Mouse (Mus musculus) heart, postnatal 0 days (tissue): Measurements from ENCODE around the gene Pla2g2f. TPM values are rescaled to one million over a fixed set of nuclear protein-coding genes. Genes with fewer than 3 reads are reported as not detected.

Experiments
- ATAC-seq: fragments of 200-750 bp; cut with Nextera tagmentation; 2 replicates; pipeline ENCODE4 v1.8.0; 2017; ENCODE audit warnings: low read depth, moderate number of reproducible peaks, moderate library complexity; ENCODE audit not compliant: insufficient read depth
- DNase-seq: peaks from one replicate; pipeline ENCODE4 v3.0.0-alpha.2; 2016; ENCODE audit warnings: low spot score
- H3K27ac ChIP-seq: fragments of 300-500 bp; sonication (generic); 2 replicates; pipeline ENCODE4 v1.5.1; 2014; ENCODE audit warnings: low read depth, mild to moderate bottlenecking
- H3K27me3 ChIP-seq: fragments of 300-500 bp; sonication (generic); 2 replicates; pipeline ENCODE4 v1.6.1; 2014; ENCODE audit warnings: low read length, mixed read lengths; ENCODE audit not compliant: control insufficient read depth, insufficient read depth
- H3K36me3 ChIP-seq: fragments of 300-500 bp; sonication (generic); replicated peaks from 2 replicates; pipeline ENCODE4 v1.6.1; 2014; ENCODE audit warnings: low read length, mixed read lengths; ENCODE audit not compliant: control insufficient read depth, insufficient read depth
- H3K4me1 ChIP-seq: fragments of 300-500 bp; sonication (generic); 2 replicates; pipeline ENCODE4 v1.6.1; 2014; ENCODE audit warnings: antibody characterized with exemption; ENCODE audit not compliant: control insufficient read depth, insufficient read depth
- H3K4me2 ChIP-seq: fragments of 300-500 bp; sonication (generic); 2 replicates; pipeline ENCODE4 v1.6.1; 2014; ENCODE audit warnings: low read depth, mild to moderate bottlenecking, low read length, moderate library complexity
- H3K4me3 ChIP-seq: fragments of 300-500 bp; sonication (generic); 2 replicates; pipeline ENCODE4 v1.5.1; 2014; ENCODE audit warnings: low read depth, low read length
- H3K9ac ChIP-seq: fragments of 300-500 bp; sonication (generic); replicated peaks from 2 replicates; pipeline ENCODE4 v1.6.1; 2014; ENCODE audit warnings: low read depth, low read length, mixed read lengths
- H3K9me3 ChIP-seq: fragments of 300-500 bp; sonication (generic); replicated peaks from 2 replicates; pipeline ENCODE4 v1.6.1; 2016; ENCODE audit warnings: low read length; ENCODE audit not compliant: control insufficient read depth
- CTCF ChIP-seq: IDR thresholded peaks from 2 replicates; pipeline ENCODE4 v1.5.1; 2016; ENCODE audit warnings: antibody characterized with exemption, control low read depth, low read depth
- EP300 ChIP-seq: IDR thresholded peaks from 2 replicates; pipeline ENCODE4 v1.6.1; 2016; ENCODE audit warnings: antibody characterized with exemption, low read depth
- WGBS: fragments of 180-500 bp; shearing (Covaris S2); extraction: QIAGEN DNeasy Blood & Tissue Kit; methylation state at CpG from one replicate; pipeline ENCODE4 v1.1.7; 2014; 5-methylcytosine and 5-hydroxymethylcytosine counted together
- polyA plus RNA-seq: library from polyadenylated mRNA; unstranded; fragments of >200 nt; fragmentation: Nextera tagmentation; extraction: Ambion mirVana; gene quantifications from 2 replicates; pipeline ENCODE4 v1.2.1, GENCODE M21; 2015
- total RNA-seq: library from RNA; depleted of rRNA; stranded (reverse); fragments of >200 nt; gene quantifications from 2 replicates; pipeline ENCODE4 v1.2.3, GENCODE M21; 2014; ENCODE audit warnings: low replicate concordance

The Pla2g2f gene
- total and polyA plus RNA-seq, 2 experiments from 2014 or later = not detected

- peaks cover 11% of the 10 kb centered on the region; the same call in 1 of the 2 replicates for H3K27me3 ChIP-seq
- ATAC-seq (no peak), DNase-seq (no peak)
These were observed 18.1 kb downstream of the Pla2g2f start for GRCm38 (mm10) chr4:138739136-138739851.

DNA sequence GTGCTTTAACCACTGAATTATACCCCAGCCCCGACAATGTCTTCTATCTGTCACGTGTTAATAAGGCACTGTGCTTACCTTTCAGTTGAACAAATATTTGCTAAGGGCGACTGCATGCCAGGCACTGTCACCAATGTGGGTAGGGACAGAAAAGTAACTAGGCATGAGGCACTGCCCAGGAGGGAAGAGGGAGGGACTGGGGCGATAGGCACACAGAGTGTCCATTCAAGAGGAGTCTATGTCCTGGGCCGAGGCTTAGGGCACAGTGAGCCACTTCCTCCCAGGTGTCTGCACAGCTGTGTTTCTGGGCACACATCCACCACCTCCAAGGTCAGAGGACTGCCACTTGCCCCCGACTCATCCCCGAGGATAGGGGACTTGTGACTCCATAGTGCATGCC is 20.4 kb downstream of the Pla2g2f start, which contains the start of gene Ubxn10:
Gene Ubxn10 (minus strand): TSS at position 137 of the 400 bp plus-strand sequence.
- H3K4me1 ChIP-seq = no peaks in the 10 kb centered on the region
- H3K9ac ChIP-seq = no peak within 1 kb of the TSS
- no peaks in the 10 kb centered on the region for H3K9me3 ChIP-seq
- no peak for ATAC-seq
- no peaks in the 10 kb centered on the region for H3K36me3 ChIP-seq
- no peak within 1 kb of the TSS for H3K4me3 ChIP-seq
- WGBS = 59% methylated on average over 7 of the region's 7 CpGs
- DNase-seq = no peak
- H3K4me2 ChIP-seq = no peak within 1 kb of the TSS
- TF ChIP-seq CTCF (no peak), EP300 (no peak)
- no peak within 1 kb of the TSS for H3K27ac ChIP-seq
- H3K27me3 ChIP-seq = 0 out of 2 replicates have a peak, but pooled peaks cover 5% of the 10 kb centered on the region

More at GRCm38 (mm10) chr4:138739136-138739851, 18.1 kb downstream of the Pla2g2f start:
- no peaks in the 10 kb centered on the region for H3K9me3 ChIP-seq
- no peak overlapping the region for H3K4me3 ChIP-seq
- no peak overlapping the region for H3K9ac ChIP-seq
- no peak overlapping the region for H3K27ac ChIP-seq
- no peaks in the 10 kb centered on the region for H3K36me3 ChIP-seq
- 40% methylated on average over 7 of the region's 7 CpGs for WGBS
- no peaks in the 10 kb centered on the region for H3K4me1 ChIP-seq
- TF ChIP-seq CTCF = no peak
- no peak for TF ChIP-seq EP300
- no peak overlapping the region for H3K4me2 ChIP-seq

- peaks cover 9% of the 10 kb centered on the region; the same call in 1 of the 2 replicates for H3K27me3 ChIP-seq
- DNase-seq (no peak), ATAC-seq (no peak)
- no peak overlapping the region for H3K27ac ChIP-seq
- H3K4me1 ChIP-seq = no peaks in the 10 kb centered on the region
- 91% methylated on average over 4 of the region's 4 CpGs for WGBS
- no peaks in the 10 kb centered on the region for H3K36me3 ChIP-seq
- H3K4me3 ChIP-seq = no peak overlapping the region
- no peak overlapping the region for H3K9ac ChIP-seq
- no peaks in the 10 kb centered on the region for H3K9me3 ChIP-seq
- H3K4me2 ChIP-seq = no peak overlapping the region
- TF ChIP-seq EP300 (no peak), CTCF (no peak)
These were observed 22.6 kb downstream of the Pla2g2f start for GRCm38 (mm10) chr4:138734863-138735262.

GRCm38 (mm10) chr4:138734105-138734504 is 23.3 kb downstream of the Pla2g2f start:
- TF ChIP-seq EP300 (no peak), CTCF (no peak)
- no peaks in the 10 kb centered on the region for H3K36me3 ChIP-seq
- H3K9me3 ChIP-seq = no peaks in the 10 kb centered on the region
- ATAC-seq (no peak), DNase-seq (no peak)
- 71% methylated on average over 7 of the region's 7 CpGs for WGBS
- no peak overlapping the region for H3K9ac ChIP-seq
- no peak overlapping the region for H3K4me2 ChIP-seq
- H3K4me3 ChIP-seq = no peak overlapping the region
- H3K27me3 ChIP-seq = peaks cover 9% of the 10 kb centered on the region; the same call in 1 of the 2 replicates
- no peak overlapping the region for H3K27ac ChIP-seq
- no peaks in the 10 kb centered on the region for H3K4me1 ChIP-seq

GRCm38 (mm10) chr4:138729018-138729703 is 28.3 kb downstream of the Pla2g2f start:
- no peaks in the 10 kb centered on the region for H3K9me3 ChIP-seq
- H3K4me1 ChIP-seq = peaks cover 15% of the 10 kb centered on the region
- H3K4me2 ChIP-seq = no peak overlapping the region
- 34% methylated on average over 9 of the region's 9 CpGs for WGBS
- ATAC-seq (no peak), DNase-seq (peak; percentile 6)
- no peak overlapping the region for H3K4me3 ChIP-seq
- no peak overlapping the region for H3K27ac ChIP-seq
- no peaks in the 10 kb centered on the region for H3K36me3 ChIP-seq
- H3K9ac ChIP-seq = no peak overlapping the region
- no peak for TF ChIP-seq CTCF
- no peak for TF ChIP-seq EP300
- H3K27me3 ChIP-seq = peaks cover 9% of the 10 kb centered on the region; the same call in 1 of the 2 replicates
